Mouse (Mus musculus) macrophage (primary cell): Measurements from ENCODE around the gene Dpf2. TPM values are rescaled to one million over a fixed set of nuclear protein-coding genes. Genes with fewer than 3 reads are reported as not detected.

Experiments
- H3K27ac ChIP-seq: fragments of 350-480 bp; formaldehyde crosslinking; 2 replicates; pipeline ENCODE4 v1.9.0; 2021
- H3K36me3 ChIP-seq: fragments of 350-480 bp; formaldehyde crosslinking; 2 replicates; pipeline ENCODE4 v1.9.0; 2021; ENCODE audit errors: inconsistent target
- H3K4me3 ChIP-seq: fragments of 350-480 bp; formaldehyde crosslinking; 2 replicates; pipeline ENCODE4 v1.9.0; 2021; ENCODE audit errors: inconsistent target
- H3K79me2 ChIP-seq: fragments of 350-480 bp; formaldehyde crosslinking; 2 replicates; pipeline ENCODE4 v1.9.0; 2021; ENCODE audit errors: inconsistent target
- WGBS: methylation state at CpG from one replicate; pipeline ENCODE4 v1.1.7; 2026; ENCODE audit warnings: inconsistent platforms; ENCODE audit not compliant: missing documents; 5-methylcytosine and 5-hydroxymethylcytosine counted together
- polyA plus RNA-seq: library from polyadenylated mRNA; stranded (reverse); fragments of 250-400 nt; gene quantifications from 3 replicates; pipeline ENCODE4 v1.2.4, GENCODE M21; 2018; ENCODE audit warnings: inconsistent platforms

Gene Dpf2
- polyA plus RNA-seq, 1 experiment from 2014 or later: 215 TPM

DNA sequence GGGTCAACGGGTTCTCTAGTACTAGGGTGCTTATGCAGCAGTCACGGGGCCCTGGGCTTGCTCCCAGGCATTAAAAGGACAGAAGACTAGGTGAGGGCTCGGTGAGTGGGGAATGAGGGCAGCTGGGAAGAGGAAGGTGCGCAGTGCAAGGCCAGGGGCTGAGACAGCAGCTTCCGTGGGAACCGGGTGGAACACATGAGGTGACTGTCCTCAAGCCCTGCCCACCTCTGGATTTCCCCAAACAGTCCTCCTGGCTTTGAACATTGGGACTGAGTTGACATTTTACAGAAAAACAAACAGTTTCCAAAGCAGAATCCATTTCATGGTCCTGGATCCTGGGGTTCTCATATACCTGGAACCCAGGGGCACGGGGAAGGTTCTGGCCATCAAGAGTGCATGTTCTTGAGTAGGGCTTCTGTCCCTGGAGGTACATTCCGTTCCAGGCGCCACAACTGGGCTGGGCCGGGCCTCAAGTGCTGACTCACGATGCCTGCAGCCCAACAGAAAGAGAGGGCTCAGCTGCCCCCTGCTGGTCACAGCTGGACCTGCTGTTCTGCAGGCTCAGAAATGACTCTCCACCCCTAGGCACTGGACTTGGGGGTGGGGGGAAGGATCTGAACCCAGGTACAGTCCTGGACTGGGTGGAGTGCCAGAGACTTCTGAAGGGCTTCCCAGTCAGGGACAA, 62.8 kb downstream of the Dpf2 start:
- peaks cover 15% of the 10 kb centered on the region; the same call in 1 of the 2 replicates for H3K36me3 ChIP-seq
- WGBS: 10% methylated on average over 8 of the region's 11 CpGs

DNA sequence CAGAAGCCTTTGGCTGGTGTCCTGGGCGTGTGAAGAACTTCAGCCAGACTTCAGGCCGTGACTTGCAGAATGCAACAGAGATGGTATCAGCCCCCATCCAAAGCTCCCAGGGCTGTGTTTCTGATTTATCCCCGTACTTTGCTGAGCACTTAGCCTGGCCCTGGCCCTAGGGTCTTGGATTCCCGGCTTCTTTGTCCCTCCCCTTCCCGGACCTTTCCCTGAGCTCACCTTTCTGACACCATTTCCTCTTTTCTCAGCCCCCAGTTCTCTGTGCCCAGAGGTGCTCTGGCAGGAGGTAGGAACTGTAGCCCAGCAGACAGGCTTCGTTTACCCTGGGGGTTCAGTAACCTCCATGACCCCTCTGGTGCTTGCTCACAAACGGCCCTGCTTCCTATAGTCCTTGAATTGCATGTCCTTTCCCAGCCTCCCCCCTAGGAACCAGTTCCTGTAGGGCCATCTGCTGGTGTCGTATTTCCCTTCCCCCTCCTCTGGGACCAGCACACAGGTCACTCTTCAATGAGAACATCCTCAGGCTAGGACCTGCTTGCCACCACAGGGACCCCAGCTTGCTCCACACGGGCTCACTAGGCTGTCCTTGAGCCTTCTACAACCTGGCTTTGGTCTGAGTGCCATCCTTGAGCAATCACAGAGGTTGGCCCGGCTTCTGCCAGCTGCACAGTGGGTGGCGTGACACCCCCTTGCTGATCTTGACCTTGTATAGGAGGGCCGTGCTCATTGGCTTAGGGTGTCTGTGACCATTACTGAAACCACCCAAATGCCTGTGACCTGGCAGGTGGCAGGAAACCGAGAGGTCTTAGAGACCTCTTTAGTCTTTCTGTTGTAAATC, 63.8 kb downstream of the Dpf2 start:
- 5% methylated on average over 13 of the region's 13 CpGs for WGBS
- Histone ChIP-seq H3K27ac (peak overlapping the region; percentile 100), H3K79me2 (peaks cover 55% of the 10 kb centered on the region), H3K36me3 (peaks cover 9% of the 10 kb centered on the region; the same call in 1 of the 2 replicates), H3K4me3 (peak overlapping the region; percentile 49)

More for the DNA sequence above, 62.8 kb downstream of the Dpf2 start:
- H3K79me2 ChIP-seq: peaks cover 45% of the 10 kb centered on the region
- H3K27ac ChIP-seq: peak overlapping the region; percentile 100
- peak overlapping the region; percentile 49; the same call in 1 of the 2 replicates for H3K4me3 ChIP-seq

DNA sequence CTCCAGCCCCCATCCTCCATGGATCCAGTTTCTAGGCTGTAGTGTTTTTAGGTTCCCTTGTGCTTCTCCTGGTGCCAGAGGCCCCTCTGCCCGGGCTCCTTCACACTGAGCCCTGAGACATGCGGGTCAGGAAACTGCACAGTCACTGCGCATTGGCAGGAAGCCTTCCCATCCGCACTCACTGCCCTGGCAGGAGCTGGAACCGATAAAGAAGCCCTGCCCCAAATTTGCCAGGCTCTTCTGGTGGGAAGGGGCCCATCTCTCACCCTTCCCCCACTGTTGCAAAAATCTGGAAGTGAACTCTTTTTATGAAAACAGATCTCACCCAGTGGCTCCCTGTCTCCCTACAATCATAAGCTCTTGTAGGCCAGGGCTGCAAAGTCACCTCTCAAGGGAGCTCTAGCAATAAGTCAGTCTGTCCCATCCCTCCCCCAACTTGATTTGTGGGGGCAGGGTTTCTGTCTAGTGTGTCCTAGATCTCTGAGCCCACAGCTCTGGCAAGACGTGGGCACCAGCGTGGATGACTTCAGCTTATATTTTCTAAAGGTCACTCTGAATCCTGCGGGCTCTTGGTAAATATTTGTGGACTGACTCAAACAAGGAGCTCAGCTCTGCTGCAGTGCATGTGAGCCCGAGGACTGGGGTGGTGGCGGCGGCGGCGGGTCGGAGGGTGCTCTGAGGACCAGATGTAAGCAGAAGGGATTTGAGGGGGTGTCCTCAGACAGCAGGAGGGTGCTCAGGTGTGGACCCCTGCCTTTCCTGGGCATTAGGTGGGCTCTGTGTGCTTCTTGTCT, 64.6 kb downstream of the Dpf2 start:
- H3K4me3 ChIP-seq: peak overlapping the region; percentile 49
- peaks cover 63% of the 10 kb centered on the region for H3K79me2 ChIP-seq
- peaks cover 9% of the 10 kb centered on the region; the same call in 1 of the 2 replicates for H3K36me3 ChIP-seq
- WGBS: 5% methylated on average over 7 of the region's 14 CpGs
- H3K27ac ChIP-seq: peak overlapping the region; percentile 100

DNA sequence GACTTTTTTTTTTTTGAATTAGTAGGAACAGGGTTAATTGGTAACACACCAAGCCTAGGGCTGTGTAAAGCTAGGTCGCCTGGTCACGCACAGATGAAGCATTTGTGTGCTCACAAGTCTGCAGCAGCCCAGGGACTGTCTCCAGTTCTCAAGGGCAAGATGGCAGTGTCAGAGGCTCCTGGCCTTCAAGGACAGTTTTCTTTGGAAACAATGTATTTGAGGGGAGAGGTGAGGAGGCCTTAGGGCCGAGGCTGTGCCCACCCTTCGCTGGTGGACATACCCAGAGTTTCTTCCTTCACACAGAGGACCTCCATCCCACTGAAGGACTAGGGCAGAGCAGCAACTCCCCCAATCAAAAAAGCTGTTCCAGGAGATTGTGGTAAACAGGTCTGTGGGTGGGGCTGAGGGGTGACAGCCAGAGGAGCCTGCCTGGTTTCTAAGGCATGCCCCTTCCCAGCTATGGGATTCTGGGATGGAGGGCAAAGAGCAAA, 65.5 kb downstream of the Dpf2 start:
- Histone ChIP-seq H3K79me2 (peaks cover 72% of the 10 kb centered on the region), H3K4me3 (peak overlapping the region; percentile 49; the same call in 1 of the 2 replicates), H3K27ac (peak overlapping the region; percentile 100), H3K36me3 (peaks cover 4% of the 10 kb centered on the region; the same call in 1 of the 2 replicates)
- 36% methylated on average over 4 of the region's 4 CpGs for WGBS

DNA sequence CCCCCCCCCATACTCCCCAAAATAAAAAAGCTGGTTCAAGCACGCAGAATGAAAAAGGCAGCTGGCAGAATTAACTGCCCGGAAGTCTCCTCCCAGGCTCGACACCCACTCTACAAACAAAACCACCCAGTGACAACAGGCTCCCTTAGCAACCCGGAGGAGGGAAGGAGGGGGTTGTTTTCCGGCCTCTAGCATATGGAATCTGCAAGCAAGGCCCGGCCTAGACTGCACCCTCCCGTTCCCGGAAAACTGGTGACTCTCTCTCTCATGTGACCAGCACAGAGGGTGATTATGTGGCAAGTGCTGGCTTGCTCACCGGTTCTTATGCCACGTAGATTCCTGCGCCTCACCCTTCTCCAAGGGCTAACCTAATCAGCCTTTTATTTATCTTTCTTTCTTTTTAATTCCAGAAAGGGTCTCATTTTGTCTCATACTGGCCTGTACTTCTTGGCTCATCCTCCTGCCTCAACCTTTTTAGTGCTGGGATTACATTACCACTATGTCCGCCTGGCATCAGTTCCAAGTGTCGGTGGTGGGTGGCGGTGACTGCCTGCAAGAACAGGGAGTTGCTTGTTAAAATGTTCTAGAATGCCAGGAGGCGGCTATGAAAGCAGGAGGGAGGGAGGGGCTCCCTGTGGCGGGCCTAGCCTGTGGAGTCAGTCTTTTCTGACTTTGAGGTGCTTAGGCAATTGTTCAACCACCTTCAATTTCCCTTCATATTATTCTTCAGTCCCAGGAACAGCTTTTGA, 66.1 kb downstream of the Dpf2 start:
- H3K27ac ChIP-seq: peak overlapping the region; percentile 100
- H3K4me3 ChIP-seq: no peak overlapping the region; the same call in 1 of the 2 replicates
- peaks cover 78% of the 10 kb centered on the region for H3K79me2 ChIP-seq
- H3K36me3 ChIP-seq: no peaks in the 10 kb centered on the region
- 6% methylated on average over 15 of the region's 16 CpGs for WGBS

Other genes starting within 250 kb of the Dpf2 start
- gene Sipa1, start 249.3 kb downstream of the Dpf2 start, polyA plus RNA-seq: 29.5 to 49.9 TPM (median 44.1 TPM) in 3 replicates
- 29.4 to 53.8 TPM (median 31.8 TPM) in 3 replicates for gene Map3k11, start 224.3 kb downstream of the Dpf2 start, polyA plus RNA-seq
- 16.4 to 37.7 TPM (median 26.8 TPM) in 3 replicates for gene Pcnx3, start 224.1 kb downstream of the Dpf2 start, polyA plus RNA-seq
- gene Kcnk7, start 208.6 kb downstream of the Dpf2 start, polyA plus RNA-seq: not detected in 3 replicates
- gene Ehbp1l1, start 186.7 kb downstream of the Dpf2 start, polyA plus RNA-seq: 80.1 to 102 TPM (median 94.5 TPM) in 3 replicates
- gene Fam89b, start 183.4 kb downstream of the Dpf2 start, polyA plus RNA-seq: 73.7 to 132 TPM (median 76.9 TPM) in 3 replicates
- 14.8 to 16.9 TPM (median 15.5 TPM) in 3 replicates for gene Ltbp3, start 172.1 kb downstream of the Dpf2 start, polyA plus RNA-seq
- 46.2 to 54.8 TPM (median 52.4 TPM) in 3 replicates for gene Scyl1, start 141.6 kb downstream of the Dpf2 start, polyA plus RNA-seq
- gene Frmd8, start 37.7 kb downstream of the Dpf2 start, polyA plus RNA-seq: 8.1 to 26.2 TPM (median 19.8 TPM) in 3 replicates
- 44.6 to 74.8 TPM (median 53.2 TPM) in 3 replicates for gene Slc25a45, start 35.2 kb downstream of the Dpf2 start, polyA plus RNA-seq
- 0.16 to 0.59 TPM (median 0.16 TPM) in 3 replicates for gene Tigd3, start 18.9 kb downstream of the Dpf2 start, polyA plus RNA-seq
- gene Cdc42ep2, start 11.8 kb upstream of the Dpf2 start, polyA plus RNA-seq: 1.2 to 3.4 TPM (median 1.7 TPM) in 3 replicates
- gene Pola2, start 51.2 kb upstream of the Dpf2 start, polyA plus RNA-seq: 14.2 to 24.9 TPM (median 20.1 TPM) in 3 replicates
- gene Slc22a20, start 73.1 kb upstream of the Dpf2 start, polyA plus RNA-seq: not detected in 3 replicates
- 49.5 to 59.9 TPM (median 56.3 TPM) in 3 replicates for gene Capn1, start 102.9 kb upstream of the Dpf2 start, polyA plus RNA-seq
- 32.9 to 40.2 TPM (median 33.2 TPM) in 3 replicates for gene Syvn1, start 133.6 kb upstream of the Dpf2 start, polyA plus RNA-seq
- gene Mrpl49, start 144.8 kb upstream of the Dpf2 start, polyA plus RNA-seq: 21.9 to 37.4 TPM (median 33.3 TPM) in 3 replicates
- gene Fau, start 144.8 kb upstream of the Dpf2 start, polyA plus RNA-seq: 767 to 1,640 TPM (median 1,335 TPM) in 3 replicates
- 4.0 to 21.8 TPM (median 18.1 TPM) in 3 replicates for gene Znhit2, start 148.2 kb upstream of the Dpf2 start, polyA plus RNA-seq
- gene Tm7sf2, start 155.4 kb upstream of the Dpf2 start, polyA plus RNA-seq: 4.6 to 21.1 TPM (median 17.5 TPM) in 3 replicates
- gene Vps51, start 164.2 kb upstream of the Dpf2 start, polyA plus RNA-seq: 20.2 to 48.8 TPM (median 37.7 TPM) in 3 replicates
- gene Tmem262, start 167.0 kb upstream of the Dpf2 start, polyA plus RNA-seq: not detected in 3 replicates
- 0.26 TPM in 1 of 3 replicates, not detected in the others for gene Gm28374, start 169.2 kb upstream of the Dpf2 start, polyA plus RNA-seq
- gene Zfpl1, start 171.9 kb upstream of the Dpf2 start, polyA plus RNA-seq: 28.7 to 39.1 TPM (median 33.7 TPM) in 3 replicates
- 1.4 to 7.1 TPM (median 2.5 TPM) in 3 replicates for gene Cdca5, start 172.0 kb upstream of the Dpf2 start, polyA plus RNA-seq
- gene AC131692.1, start 181.4 kb upstream of the Dpf2 start, polyA plus RNA-seq: 0.29 TPM in 1 of 3 replicates, not detected in the others
- not detected in 3 replicates for gene Naaladl1, start 192.8 kb upstream of the Dpf2 start, polyA plus RNA-seq
- gene Sac3d1, start 205.6 kb upstream of the Dpf2 start, polyA plus RNA-seq: 1.4 to 11.0 TPM (median 6.6 TPM) in 3 replicates
- gene Snx15, start 215.3 kb upstream of the Dpf2 start, polyA plus RNA-seq: 28.8 to 41.8 TPM (median 33.8 TPM) in 3 replicates
- 5.7 to 15.6 TPM (median 5.9 TPM) in 3 replicates for gene Batf2, start 228.0 kb upstream of the Dpf2 start, polyA plus RNA-seq
- 24.6 to 32.9 TPM (median 27.4 TPM) in 3 replicates for gene Arl2, start 228.5 kb upstream of the Dpf2 start, polyA plus RNA-seq